Mouse (Mus musculus): ENCODE measurements at regions not wholly inside any gene's neighbourhood (a gene's known extent, or its start where the extent isn't known, plus 50 kb on each side); places are given as distances from the start of the nearest gene placed in this dataset.

GRCm38 (mm10) chr1:79982678-79983280, 121.8 kb upstream of the Serpine2 start:
- Histone ChIP-seq H3K27me3 (ENCODE audit: control insufficient read depth, insufficient read depth, low read length) (no peaks in the 10 kb centered on the region), H3K27ac (ENCODE audit: low read length) (no peak overlapping the region), H3K9me3 (replicated peaks; ENCODE audit: control insufficient read depth, low read length) (no peaks in the 10 kb centered on the region), H3K9ac (ENCODE audit: low read length) (no peak overlapping the region), H3K36me3 (ENCODE audit: control insufficient read depth, insufficient read depth, low read length) (no peaks in the 10 kb centered on the region), H3K4me1 (ENCODE audit: control insufficient read depth, insufficient read depth, low read length) (no peaks in the 10 kb centered on the region), H3K4me3 (replicated peaks; ENCODE audit: low read length) (no peak overlapping the region), H3K4me2 (ENCODE audit: low read depth, low read length) (no peak overlapping the region)
- no peak for ATAC-seq (ENCODE audit: insufficient read depth, low FRiP score)
- 57% methylated on average over 13 of the region's 13 CpGs for WGBS

- WGBS, result 69% methylated on average over 6 of the region's 6 CpGs
- ATAC-seq (ENCODE audit: insufficient read depth, low FRiP score), result no peak
These were observed 118.9 kb upstream of the Serpine2 start for GRCm38 (mm10) chr1:79979863-79980262.

GRCm38 (mm10) chr1:79978156-79978555, 117.2 kb upstream of the Serpine2 start:
- Histone ChIP-seq H3K36me3 (ENCODE audit: control insufficient read depth, insufficient read depth, low read length) (no peaks in the 10 kb centered on the region), H3K4me3 (replicated peaks; ENCODE audit: low read length) (no peak overlapping the region), H3K27ac (ENCODE audit: low read length) (no peak overlapping the region), H3K27me3 (ENCODE audit: control insufficient read depth, insufficient read depth, low read length) (no peaks in the 10 kb centered on the region), H3K9me3 (replicated peaks; ENCODE audit: control insufficient read depth, low read length) (no peaks in the 10 kb centered on the region), H3K9ac (ENCODE audit: low read length) (no peak overlapping the region), H3K4me1 (ENCODE audit: control insufficient read depth, insufficient read depth, low read length) (no peaks in the 10 kb centered on the region), H3K4me2 (ENCODE audit: low read depth, low read length) (no peak overlapping the region)
- 37% methylated on average over 5 of the region's 5 CpGs for WGBS
- ATAC-seq (ENCODE audit: insufficient read depth, low FRiP score), result no peak

More at GRCm38 (mm10) chr1:79979863-79980262, 118.9 kb upstream of the Serpine2 start:
- H3K27me3 ChIP-seq (ENCODE audit: control insufficient read depth, insufficient read depth, low read length), result no peaks in the 10 kb centered on the region
- H3K36me3 ChIP-seq (ENCODE audit: control insufficient read depth, insufficient read depth, low read length), result no peaks in the 10 kb centered on the region
- H3K4me1 ChIP-seq (ENCODE audit: control insufficient read depth, insufficient read depth, low read length), result no peaks in the 10 kb centered on the region
- H3K9me3 ChIP-seq (replicated peaks; ENCODE audit: control insufficient read depth, low read length), result no peaks in the 10 kb centered on the region
- no peak overlapping the region for H3K9ac ChIP-seq (ENCODE audit: low read length)
- no peak overlapping the region for H3K4me3 ChIP-seq (replicated peaks; ENCODE audit: low read length)
- no peak overlapping the region for H3K27ac ChIP-seq (ENCODE audit: low read length)
- H3K4me2 ChIP-seq (ENCODE audit: low read depth, low read length), result no peak overlapping the region

- 22% methylated on average over 1 of the region's 1 CpGs for WGBS
- Histone ChIP-seq H3K9me3 (replicated peaks; ENCODE audit: control insufficient read depth, low read length) (no peaks in the 10 kb centered on the region), H3K4me1 (ENCODE audit: control insufficient read depth, insufficient read depth, low read length) (peaks cover 4% of the 10 kb centered on the region), H3K36me3 (ENCODE audit: control insufficient read depth, insufficient read depth, low read length) (no peaks in the 10 kb centered on the region), H3K9ac (ENCODE audit: low read length) (no peak overlapping the region), H3K4me3 (replicated peaks; ENCODE audit: low read length) (no peak overlapping the region), H3K27ac (ENCODE audit: low read length) (no peak overlapping the region), H3K4me2 (ENCODE audit: low read depth, low read length) (no peak overlapping the region), H3K27me3 (ENCODE audit: control insufficient read depth, insufficient read depth, low read length) (no peaks in the 10 kb centered on the region)
- no peak for ATAC-seq (ENCODE audit: insufficient read depth, low FRiP score)
These were observed 95.1 kb upstream of the Serpine2 start for GRCm38 (mm10) chr1:79956121-79956520.

- no peaks in the 10 kb centered on the region for H3K4me1 ChIP-seq (ENCODE audit: control insufficient read depth, insufficient read depth, low read length)
- no peak overlapping the region for H3K27ac ChIP-seq (ENCODE audit: low read length)
- 68% methylated on average over 4 of the region's 4 CpGs for whole genome bisulfite sequencing
- 0 out of 2 replicates have a peak, but pooled peaks cover 3% of the 10 kb centered on the region for H3K9me3 ChIP-seq (replicated peaks; ENCODE audit: control insufficient read depth, low read length)
- H3K9ac ChIP-seq (ENCODE audit: low read length), result no peak overlapping the region
- no peaks in the 10 kb centered on the region for H3K36me3 ChIP-seq (ENCODE audit: control insufficient read depth, insufficient read depth, low read length)
- no peak overlapping the region for H3K4me3 ChIP-seq (replicated peaks; ENCODE audit: low read length)
- H3K27me3 ChIP-seq (ENCODE audit: control insufficient read depth, insufficient read depth, low read length), result no peaks in the 10 kb centered on the region
- H3K4me2 ChIP-seq (ENCODE audit: low read depth, low read length), result no peak overlapping the region
- ATAC-seq (ENCODE audit: insufficient read depth, low FRiP score), result no peak
These were observed 83.3 kb upstream of the Serpine2 start for GRCm38 (mm10) chr1:79944231-79944630.

- H3K36me3 ChIP-seq (ENCODE audit: control insufficient read depth, insufficient read depth, low read length), result no peaks in the 10 kb centered on the region
- no peak overlapping the region for H3K4me3 ChIP-seq (replicated peaks; ENCODE audit: low read length)
- H3K9ac ChIP-seq (ENCODE audit: low read length), result no peak overlapping the region
- no peak overlapping the region for H3K27ac ChIP-seq (ENCODE audit: low read length)
- WGBS, result 65% methylated on average over 5 of the region's 5 CpGs
- no peak overlapping the region for H3K4me2 ChIP-seq (ENCODE audit: low read depth, low read length)
- H3K27me3 ChIP-seq (ENCODE audit: control insufficient read depth, insufficient read depth, low read length), result no peaks in the 10 kb centered on the region; the same call in 1 of the 2 replicates
- no peaks in the 10 kb centered on the region for H3K4me1 ChIP-seq (ENCODE audit: control insufficient read depth, insufficient read depth, low read length)
- no peaks in the 10 kb centered on the region for H3K9me3 ChIP-seq (replicated peaks; ENCODE audit: control insufficient read depth, low read length)
- ATAC-seq (ENCODE audit: insufficient read depth, low FRiP score), result no peak
These were observed 71.5 kb upstream of the Serpine2 start for GRCm38 (mm10) chr1:79932435-79932834.

GRCm38 (mm10) chr1:79927740-79928139, 66.8 kb upstream of the Serpine2 start:
- H3K27me3 ChIP-seq (ENCODE audit: control insufficient read depth, insufficient read depth, low read length), result no peaks in the 10 kb centered on the region
- no peaks in the 10 kb centered on the region for H3K36me3 ChIP-seq (ENCODE audit: control insufficient read depth, insufficient read depth, low read length)
- no peak overlapping the region for H3K27ac ChIP-seq (ENCODE audit: low read length)
- no peak overlapping the region for H3K9ac ChIP-seq (ENCODE audit: low read length)
- ATAC-seq (ENCODE audit: insufficient read depth, low FRiP score), result no peak
- no peak overlapping the region for H3K4me2 ChIP-seq (ENCODE audit: low read depth, low read length)
- 30% methylated on average over 2 of the region's 2 CpGs for WGBS
- no peak overlapping the region for H3K4me3 ChIP-seq (replicated peaks; ENCODE audit: low read length)
- no peaks in the 10 kb centered on the region for H3K9me3 ChIP-seq (replicated peaks; ENCODE audit: control insufficient read depth, low read length)
- no peaks in the 10 kb centered on the region for H3K4me1 ChIP-seq (ENCODE audit: control insufficient read depth, insufficient read depth, low read length)

GRCm38 (mm10) chr1:79925776-79926175, 64.8 kb upstream of the Serpine2 start:
- Histone ChIP-seq H3K9ac (ENCODE audit: low read length) (no peak overlapping the region), H3K36me3 (ENCODE audit: control insufficient read depth, insufficient read depth, low read length) (no peaks in the 10 kb centered on the region), H3K27me3 (ENCODE audit: control insufficient read depth, insufficient read depth, low read length) (no peaks in the 10 kb centered on the region), H3K4me2 (ENCODE audit: low read depth, low read length) (no peak overlapping the region), H3K4me3 (replicated peaks; ENCODE audit: low read length) (no peak overlapping the region), H3K27ac (ENCODE audit: low read length) (peak overlapping the region; percentile 42; the same call in 1 of the 2 replicates), H3K9me3 (replicated peaks; ENCODE audit: control insufficient read depth, low read length) (no peaks in the 10 kb centered on the region), H3K4me1 (ENCODE audit: control insufficient read depth, insufficient read depth, low read length) (no peaks in the 10 kb centered on the region)
- peak; percentile 56 for ATAC-seq (ENCODE audit: insufficient read depth, low FRiP score)
- 48% methylated on average over 1 of the region's 1 CpGs for WGBS

- Histone ChIP-seq H3K4me1 (ENCODE audit: control insufficient read depth, insufficient read depth, low read length) (no peaks in the 10 kb centered on the region), H3K4me3 (replicated peaks; ENCODE audit: low read length) (no peak overlapping the region), H3K4me2 (ENCODE audit: low read depth, low read length) (no peak overlapping the region), H3K9ac (ENCODE audit: low read length) (no peak overlapping the region), H3K27me3 (ENCODE audit: control insufficient read depth, insufficient read depth, low read length) (no peaks in the 10 kb centered on the region), H3K36me3 (ENCODE audit: control insufficient read depth, insufficient read depth, low read length) (no peaks in the 10 kb centered on the region), H3K9me3 (replicated peaks; ENCODE audit: control insufficient read depth, low read length) (no peaks in the 10 kb centered on the region), H3K27ac (ENCODE audit: low read length) (no peak overlapping the region)
- 59% methylated on average over 3 of the region's 3 CpGs for WGBS
- ATAC-seq (ENCODE audit: insufficient read depth, low FRiP score), result no peak
These were observed 60.9 kb upstream of the Serpine2 start for GRCm38 (mm10) chr1:79921890-79922289.
